Mouse (Mus musculus): ENCODE measurements around the gene Ror1. TPM values are rescaled to one million over a fixed set of nuclear protein-coding genes. Genes with fewer than 3 reads are reported as not detected.

Ror1 gene
- total and polyA plus RNA-seq, 2 experiments from 2014 or later: 0.73 to 2.8 TPM

DNA sequence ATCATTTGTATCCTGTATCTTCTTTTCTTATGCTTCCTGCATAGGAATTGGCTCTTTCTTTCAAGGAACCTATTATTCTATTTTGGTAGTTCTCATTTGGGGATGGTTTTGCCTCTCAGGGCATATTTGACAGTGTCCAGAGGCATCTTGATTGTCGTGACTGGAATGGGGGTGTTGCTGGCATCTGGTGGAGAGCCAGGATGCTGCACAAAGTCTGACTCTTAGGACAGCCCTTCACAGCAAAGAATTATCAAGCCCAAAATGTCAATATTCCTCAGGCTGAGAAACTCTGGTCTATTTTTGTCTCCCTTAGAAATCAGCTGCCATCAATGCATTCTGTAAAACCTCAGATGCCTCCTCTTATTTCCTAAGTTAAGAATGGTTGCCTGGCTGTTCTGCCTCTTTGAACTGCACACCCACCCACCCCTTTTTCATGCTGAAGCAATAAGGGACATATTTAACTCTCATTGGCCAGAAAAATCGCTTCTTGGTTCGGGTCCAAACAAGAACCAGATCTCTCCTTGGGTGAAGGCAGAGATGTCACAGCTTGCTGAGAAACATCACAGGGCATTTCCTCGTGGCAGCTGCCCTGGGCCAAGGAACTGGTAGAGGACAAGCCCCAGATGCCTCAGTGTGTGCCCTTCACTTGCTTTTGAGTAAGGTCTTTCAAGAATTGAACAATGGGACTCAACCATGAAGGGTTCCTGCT is 262.4 kb downstream of the Ror1 start:
- DNase-seq (ENCODE audit: low spot score): no peak
- Histone ChIP-seq H3K4me1 (ENCODE audit: insufficient read depth, low read length) (no peaks in the 10 kb centered on the region), H3K9ac (replicated peaks; ENCODE audit: low read length, poor library complexity, severe bottlenecking) (no peak overlapping the region), H3K27ac (ENCODE audit: low read depth, low read length) (no peak overlapping the region), H3K9me3 (ENCODE audit: low read length) (no peaks in the 10 kb centered on the region), H3K36me3 (ENCODE audit: insufficient read depth, low read length) (no peaks in the 10 kb centered on the region), H3K27me3 (ENCODE audit: insufficient read depth, low read length) (no peaks in the 10 kb centered on the region), H3K4me2 (ENCODE audit: low read depth, low read length, poor library complexity, severe bottlenecking) (no peak overlapping the region), H3K4me3 (ENCODE audit: low read depth, low read length) (no peak overlapping the region)
- WGBS: 77% methylated on average over 4 of the region's 4 CpGs
- TF ChIP-seq CTCF (IDR thresholded peaks at IDR 0.05): peak; percentile 46
- no peak for ATAC-seq (ENCODE audit: low FRiP score)

DNA sequence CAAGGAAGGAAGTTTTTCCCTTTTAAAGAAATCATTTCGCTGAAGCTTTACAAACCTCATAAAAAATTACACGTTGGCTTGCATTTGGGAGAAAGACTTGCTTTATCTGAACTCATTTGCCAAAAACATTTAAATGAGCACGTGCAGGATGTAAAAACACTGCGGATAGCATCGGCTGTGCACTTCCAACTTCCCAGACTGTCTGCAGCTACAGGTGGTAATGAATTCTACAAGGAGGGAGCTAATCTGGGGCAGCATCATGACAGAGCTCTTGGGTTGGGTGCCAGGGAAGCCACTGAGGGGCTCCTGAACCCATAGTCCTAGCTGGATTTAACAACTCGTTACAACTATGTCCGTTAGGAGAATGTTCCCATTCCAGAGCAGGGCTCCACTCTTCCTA is 268.1 kb downstream of the Ror1 start:
- no peaks in the 10 kb centered on the region for H3K36me3 ChIP-seq (ENCODE audit: insufficient read depth, low read length)
- H3K4me1 ChIP-seq (ENCODE audit: insufficient read depth, low read length): no peaks in the 10 kb centered on the region
- H3K9me3 ChIP-seq (ENCODE audit: low read length): no peaks in the 10 kb centered on the region
- no peaks in the 10 kb centered on the region for H3K27me3 ChIP-seq (ENCODE audit: insufficient read depth, low read length)
- H3K27ac ChIP-seq (ENCODE audit: low read depth, low read length): no peak overlapping the region
- ATAC-seq (ENCODE audit: low FRiP score): no peak
- H3K4me3 ChIP-seq (ENCODE audit: low read depth, low read length): no peak overlapping the region
- WGBS: 92% methylated on average over 7 of the region's 7 CpGs
- no peak for TF ChIP-seq CTCF (IDR thresholded peaks at IDR 0.05)
- DNase-seq (ENCODE audit: low spot score): no peak
- no peak overlapping the region for H3K4me2 ChIP-seq (ENCODE audit: low read depth, low read length, poor library complexity, severe bottlenecking)
- H3K9ac ChIP-seq (replicated peaks; ENCODE audit: low read length, poor library complexity, severe bottlenecking): no peak overlapping the region

DNA sequence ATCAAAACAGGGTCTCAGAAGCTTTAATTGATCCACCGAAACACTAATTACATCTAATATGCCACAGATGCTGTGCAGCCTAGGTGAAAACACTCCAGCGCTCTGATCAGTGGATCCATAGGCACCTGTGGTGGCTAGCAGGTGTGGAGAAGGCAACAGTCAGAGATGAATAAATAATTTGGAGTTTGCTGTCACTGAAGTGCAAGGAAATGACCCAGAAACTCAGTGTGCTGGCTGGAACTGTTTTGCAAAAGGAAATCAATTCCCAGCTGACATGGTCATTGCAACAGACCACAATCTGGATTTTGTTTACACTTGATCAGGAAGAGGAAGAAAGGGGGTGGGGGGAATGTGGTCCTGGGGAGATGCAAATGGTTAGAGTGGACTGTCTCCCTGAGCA is 273.1 kb downstream of the Ror1 start:
- no peak for DNase-seq (ENCODE audit: low spot score)
- WGBS: 90% methylated on average over 2 of the region's 2 CpGs

DNA sequence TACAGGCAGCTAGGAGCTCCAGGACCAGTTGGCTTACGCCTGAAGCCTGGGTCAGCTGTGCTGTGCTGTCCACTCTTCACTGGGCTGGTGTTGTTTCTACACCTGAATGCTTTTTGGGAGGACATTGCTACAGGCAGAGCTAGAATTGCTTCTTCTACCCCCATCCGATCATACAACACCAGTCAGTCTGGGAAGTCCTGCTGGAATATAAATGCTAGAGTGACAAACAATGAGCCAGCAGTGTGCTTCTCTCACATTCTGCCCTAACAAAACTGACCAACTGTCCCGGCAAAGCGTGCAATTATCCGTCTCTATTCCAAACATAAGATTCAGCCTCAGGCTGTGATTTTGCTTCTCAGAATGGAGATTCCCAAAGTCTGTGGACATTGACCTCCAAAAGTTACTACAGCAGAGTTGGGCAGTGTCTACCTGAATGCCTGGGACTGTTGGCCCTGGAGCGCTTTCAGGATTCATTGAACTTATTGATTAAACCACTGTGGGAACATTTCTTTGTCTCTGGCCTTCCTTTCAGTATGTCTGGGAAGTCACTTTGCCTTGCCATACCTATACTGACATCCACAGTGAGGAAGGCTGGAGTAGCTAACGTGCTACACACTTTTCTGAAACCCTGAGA is 274.1 kb downstream of the Ror1 start:
- WGBS: 88% methylated on average over 7 of the region's 7 CpGs
- H3K36me3 ChIP-seq (ENCODE audit: insufficient read depth, low read length): no peaks in the 10 kb centered on the region
- H3K4me2 ChIP-seq (ENCODE audit: low read depth, low read length, poor library complexity, severe bottlenecking): no peak overlapping the region
- no peak for DNase-seq (ENCODE audit: low spot score)
- H3K9me3 ChIP-seq (ENCODE audit: low read length): no peaks in the 10 kb centered on the region
- H3K4me3 ChIP-seq (ENCODE audit: low read depth, low read length): no peak overlapping the region
- no peak overlapping the region for H3K27ac ChIP-seq (ENCODE audit: low read depth, low read length)
- no peak for TF ChIP-seq CTCF (IDR thresholded peaks at IDR 0.05)
- no peak overlapping the region for H3K9ac ChIP-seq (replicated peaks; ENCODE audit: low read length, poor library complexity, severe bottlenecking)
- no peak for ATAC-seq (ENCODE audit: low FRiP score)
- no peaks in the 10 kb centered on the region for H3K4me1 ChIP-seq (ENCODE audit: insufficient read depth, low read length)
- H3K27me3 ChIP-seq (ENCODE audit: insufficient read depth, low read length): no peaks in the 10 kb centered on the region

More for the DNA sequence above, 273.1 kb downstream of the Ror1 start:
- Histone ChIP-seq H3K9me3 (ENCODE audit: low read length) (no peaks in the 10 kb centered on the region), H3K4me1 (ENCODE audit: insufficient read depth, low read length) (no peaks in the 10 kb centered on the region), H3K36me3 (ENCODE audit: insufficient read depth, low read length) (no peaks in the 10 kb centered on the region), H3K27ac (ENCODE audit: low read depth, low read length) (no peak overlapping the region), H3K27me3 (ENCODE audit: insufficient read depth, low read length) (no peaks in the 10 kb centered on the region), H3K4me3 (ENCODE audit: low read depth, low read length) (no peak overlapping the region), H3K4me2 (ENCODE audit: low read depth, low read length, poor library complexity, severe bottlenecking) (no peak overlapping the region), H3K9ac (replicated peaks; ENCODE audit: low read length, poor library complexity, severe bottlenecking) (no peak overlapping the region)
- ATAC-seq (ENCODE audit: low FRiP score): no peak
- TF ChIP-seq CTCF (IDR thresholded peaks at IDR 0.05): no peak

DNA sequence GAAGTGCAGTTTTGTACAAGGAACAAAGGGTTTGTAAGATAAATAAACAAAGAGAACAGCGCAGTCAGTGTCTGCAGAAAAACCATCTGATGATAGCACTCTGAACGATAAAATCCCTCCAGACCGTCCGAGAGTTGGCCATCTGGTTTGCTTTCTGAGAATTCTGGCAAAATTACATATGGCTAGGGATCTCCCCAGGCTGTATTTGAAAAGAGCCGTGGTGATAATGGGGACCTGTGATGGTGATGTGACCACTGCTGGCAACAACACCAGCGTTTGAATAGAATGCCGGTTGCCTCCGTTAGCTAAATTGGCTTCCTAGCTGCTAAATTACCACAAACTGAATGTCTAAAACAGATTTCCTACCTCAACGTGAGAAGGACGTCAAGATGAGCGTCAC is 277.2 kb downstream of the Ror1 start:
- Histone ChIP-seq H3K4me2 (ENCODE audit: low read depth, low read length, poor library complexity, severe bottlenecking) (no peak overlapping the region), H3K36me3 (ENCODE audit: insufficient read depth, low read length) (no peaks in the 10 kb centered on the region), H3K27me3 (ENCODE audit: insufficient read depth, low read length) (no peaks in the 10 kb centered on the region), H3K4me1 (ENCODE audit: insufficient read depth, low read length) (no peaks in the 10 kb centered on the region), H3K27ac (ENCODE audit: low read depth, low read length) (no peak overlapping the region; the same call in 1 of the 2 replicates), H3K9ac (replicated peaks; ENCODE audit: low read length, poor library complexity, severe bottlenecking) (no peak overlapping the region), H3K4me3 (ENCODE audit: low read depth, low read length) (no peak overlapping the region), H3K9me3 (ENCODE audit: low read length) (no peaks in the 10 kb centered on the region)
- TF ChIP-seq CTCF (IDR thresholded peaks at IDR 0.05): no peak
- DNase-seq (ENCODE audit: low spot score) (peak; percentile 53), ATAC-seq (ENCODE audit: low FRiP score) (no peak)
- 66% methylated on average over 11 of the region's 11 CpGs for WGBS

DNA sequence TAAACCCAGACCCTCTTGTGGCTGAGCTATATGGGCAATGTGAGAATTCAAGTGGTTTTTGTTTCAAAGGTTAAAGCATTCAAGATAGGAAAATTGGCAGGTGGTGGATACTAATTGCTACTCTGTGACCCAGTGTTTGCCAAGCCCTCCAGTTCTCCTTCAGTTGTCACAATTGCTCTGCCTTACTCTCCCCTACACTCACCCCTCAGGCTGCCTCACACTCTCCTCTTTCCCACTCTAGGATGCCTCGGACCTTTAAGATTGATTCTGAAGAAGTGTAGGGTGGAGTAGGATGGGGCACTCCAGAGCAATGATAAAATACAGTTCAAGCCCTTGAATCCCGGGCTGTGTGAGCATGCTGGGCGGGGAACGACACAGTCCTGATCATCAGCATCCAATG is 278.2 kb downstream of the Ror1 start:
- no peaks in the 10 kb centered on the region for H3K36me3 ChIP-seq (ENCODE audit: insufficient read depth, low read length)
- H3K27ac ChIP-seq (ENCODE audit: low read depth, low read length): no peak overlapping the region
- DNase-seq (ENCODE audit: low spot score) (no peak), ATAC-seq (ENCODE audit: low FRiP score) (no peak)
- H3K9me3 ChIP-seq (ENCODE audit: low read length): no peaks in the 10 kb centered on the region
- no peaks in the 10 kb centered on the region for H3K27me3 ChIP-seq (ENCODE audit: insufficient read depth, low read length)
- H3K4me2 ChIP-seq (ENCODE audit: low read depth, low read length, poor library complexity, severe bottlenecking): no peak overlapping the region
- no peak overlapping the region for H3K9ac ChIP-seq (replicated peaks; ENCODE audit: low read length, poor library complexity, severe bottlenecking)
- no peak for TF ChIP-seq CTCF (IDR thresholded peaks at IDR 0.05)
- H3K4me1 ChIP-seq (ENCODE audit: insufficient read depth, low read length): no peaks in the 10 kb centered on the region
- WGBS: 77% methylated on average over 4 of the region's 4 CpGs
- H3K4me3 ChIP-seq (ENCODE audit: low read depth, low read length): no peak overlapping the region
